Mouse (Mus musculus) testis, adult 2 months (tissue): ENCODE measurements around the gene Thap11.

Experiments used
- CTCF ChIP-seq: fragments of 200-500 bp; IDR thresholded peaks from 2 replicates; pipeline ENCODE4 v1.5.1; 2012; ENCODE audit warnings: low read depth, mild to moderate bottlenecking, inconsistent platforms, low read length, moderate library complexity; ENCODE audit not compliant: control insufficient read depth, insufficient read depth, insufficient replicate concordance
- POLR2A ChIP-seq: fragments of 200-500 bp; IDR thresholded peaks from 2 replicates; pipeline ENCODE4 v1.6.1; 2012; ENCODE audit warnings: low read depth, mild to moderate bottlenecking, inconsistent platforms, low read length, moderate library complexity; ENCODE audit not compliant: control insufficient read depth

DNA sequence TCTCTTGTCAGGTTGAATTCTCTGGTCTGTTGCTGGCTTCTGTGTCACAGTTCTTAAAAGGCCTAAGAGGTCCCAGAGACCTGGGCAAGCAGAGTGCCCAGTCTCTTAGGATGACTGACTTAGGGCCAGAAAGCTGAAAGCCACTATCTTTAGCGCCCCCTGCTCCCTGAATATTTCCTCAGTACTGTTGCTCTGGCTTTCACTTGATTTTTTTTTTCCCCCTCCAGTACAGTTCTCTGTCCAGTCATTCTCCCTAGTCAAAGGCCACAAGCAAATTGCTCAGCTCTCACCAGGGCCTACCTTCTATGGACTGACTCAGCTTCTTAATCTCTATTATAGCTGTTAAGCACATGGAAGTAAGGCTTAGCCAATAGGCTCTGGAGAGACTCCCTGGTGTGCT is 7.0 kb downstream of the Thap11 start:
- no peak for TF ChIP-seq CTCF
- TF ChIP-seq POLR2A = no peak
